Mouse (Mus musculus): Measurements from ENCODE around the gene Gm20388. TPM values are rescaled to one million over a fixed set of nuclear protein-coding genes. Genes with fewer than 3 reads are reported as not detected.

The Gm20388 gene
- polyA plus RNA-seq, 1 experiment from 2014 or later, result 3.6 TPM

GRCm38 (mm10) chr8:121001951-121002350 lies 1091.3 kb downstream of the Gm20388 start:
- H3K9me3 ChIP-seq, result peaks cover 8% of the 10 kb centered on the region; the same call in 1 of the 2 replicates
- H3K4me1 ChIP-seq, result peaks cover 20% of the 10 kb centered on the region
- DNase-seq (ENCODE audit: low spot score), result no peak
- WGBS, result 76% methylated on average over 12 of the region's 12 CpGs
- H3K36me3 ChIP-seq (replicated peaks), result no peaks in the 10 kb centered on the region
- peaks cover 25% of the 10 kb centered on the region for H3K27me3 ChIP-seq (replicated peaks; ENCODE audit: low read depth, poor library complexity, severe bottlenecking)
- H3K27ac ChIP-seq (replicated peaks), result no peak overlapping the region
- no peak overlapping the region for H3K4me3 ChIP-seq

- peaks cover 16% of the 10 kb centered on the region for H3K27me3 ChIP-seq (replicated peaks; ENCODE audit: low read depth, poor library complexity, severe bottlenecking)
- WGBS, result 58% methylated on average over 17 of the region's 17 CpGs
- peaks cover 20% of the 10 kb centered on the region for H3K4me1 ChIP-seq
- no peak for DNase-seq (ENCODE audit: low spot score)
- H3K9me3 ChIP-seq, result peaks cover 8% of the 10 kb centered on the region; the same call in 1 of the 2 replicates
- no peak overlapping the region for H3K4me3 ChIP-seq
- H3K36me3 ChIP-seq (replicated peaks), result no peaks in the 10 kb centered on the region
- 0 out of 2 replicates have a peak overlapping the region, but pooled peaks have one; percentile 25 for H3K27ac ChIP-seq (replicated peaks)
Measured at GRCm38 (mm10) chr8:121002871-121003539, 1092.4 kb downstream of the Gm20388 start.

- Histone ChIP-seq H3K27me3 (replicated peaks; ENCODE audit: low read depth, poor library complexity, severe bottlenecking) (peaks cover 18% of the 10 kb centered on the region), H3K36me3 (replicated peaks) (no peaks in the 10 kb centered on the region), H3K27ac (replicated peaks) (no peak overlapping the region), H3K4me3 (no peak overlapping the region), H3K4me1 (peaks cover 20% of the 10 kb centered on the region), H3K9me3 (peaks cover 8% of the 10 kb centered on the region; the same call in 1 of the 2 replicates)
- no peak for DNase-seq (ENCODE audit: low spot score)
- WGBS, result 60% methylated on average over 2 of the region's 2 CpGs
Measured at GRCm38 (mm10) chr8:121003639-121004038, 1093.0 kb downstream of the Gm20388 start.

GRCm38 (mm10) chr8:121013318-121013717 lies 1102.7 kb downstream of the Gm20388 start:
- no peaks in the 10 kb centered on the region for H3K9me3 ChIP-seq
- no peak overlapping the region for H3K27ac ChIP-seq (replicated peaks)
- DNase-seq (ENCODE audit: low spot score), result no peak
- H3K4me1 ChIP-seq, result peaks cover 32% of the 10 kb centered on the region
- H3K36me3 ChIP-seq (replicated peaks), result no peaks in the 10 kb centered on the region
- H3K27me3 ChIP-seq (replicated peaks; ENCODE audit: low read depth, poor library complexity, severe bottlenecking), result peaks cover 89% of the 10 kb centered on the region
- 41% methylated on average over 6 of the region's 6 CpGs for WGBS
- no peak overlapping the region for H3K4me3 ChIP-seq

GRCm38 (mm10) chr8:121016621-121017020 lies 1106.0 kb downstream of the Gm20388 start:
- Histone ChIP-seq H3K4me3 (no peak overlapping the region), H3K36me3 (replicated peaks) (no peaks in the 10 kb centered on the region), H3K27me3 (replicated peaks; ENCODE audit: low read depth, poor library complexity, severe bottlenecking) (peaks cover 88% of the 10 kb centered on the region), H3K9me3 (peaks cover 4% of the 10 kb centered on the region; the same call in 1 of the 2 replicates), H3K4me1 (peaks cover 50% of the 10 kb centered on the region), H3K27ac (replicated peaks) (no peak overlapping the region)
- DNase-seq (ENCODE audit: low spot score), result no peak
- 89% methylated on average over 17 of the region's 17 CpGs for WGBS

GRCm38 (mm10) chr8:121018236-121018635 lies 1107.6 kb downstream of the Gm20388 start:
- DNase-seq (ENCODE audit: low spot score), result no peak
- 87% methylated on average over 10 of the region's 10 CpGs for WGBS
- no peak overlapping the region for H3K4me3 ChIP-seq

GRCm38 (mm10) chr8:121021488-121021887 lies 1110.8 kb downstream of the Gm20388 start:
- Histone ChIP-seq H3K9me3 (peaks cover 4% of the 10 kb centered on the region; the same call in 1 of the 2 replicates), H3K4me3 (no peak overlapping the region), H3K36me3 (replicated peaks) (no peaks in the 10 kb centered on the region), H3K4me1 (peaks cover 45% of the 10 kb centered on the region), H3K27ac (replicated peaks) (no peak overlapping the region), H3K27me3 (replicated peaks; ENCODE audit: low read depth, poor library complexity, severe bottlenecking) (peaks cover 95% of the 10 kb centered on the region)
- no peak for DNase-seq (ENCODE audit: low spot score)
- 58% methylated on average over 12 of the region's 12 CpGs for WGBS

More at GRCm38 (mm10) chr8:121018236-121018635, 1107.6 kb downstream of the Gm20388 start:
- Histone ChIP-seq H3K27ac (replicated peaks) (no peak overlapping the region), H3K4me1 (peaks cover 47% of the 10 kb centered on the region), H3K9me3 (peaks cover 4% of the 10 kb centered on the region; the same call in 1 of the 2 replicates), H3K27me3 (replicated peaks; ENCODE audit: low read depth, poor library complexity, severe bottlenecking) (peaks cover 88% of the 10 kb centered on the region), H3K36me3 (replicated peaks) (no peaks in the 10 kb centered on the region)

GRCm38 (mm10) chr8:121023003-121023402 lies 1112.4 kb downstream of the Gm20388 start:
- Histone ChIP-seq H3K9me3 (peaks cover 4% of the 10 kb centered on the region; the same call in 1 of the 2 replicates), H3K4me1 (peaks cover 41% of the 10 kb centered on the region), H3K27ac (replicated peaks) (no peak overlapping the region), H3K36me3 (replicated peaks) (no peaks in the 10 kb centered on the region), H3K4me3 (no peak overlapping the region), H3K27me3 (replicated peaks; ENCODE audit: low read depth, poor library complexity, severe bottlenecking) (peaks cover 95% of the 10 kb centered on the region)
- DNase-seq (ENCODE audit: low spot score), result no peak
- 92% methylated on average over 4 of the region's 4 CpGs for WGBS

- no peak overlapping the region for H3K27ac ChIP-seq (replicated peaks)
- no peaks in the 10 kb centered on the region for H3K36me3 ChIP-seq (replicated peaks)
- WGBS, result 72% methylated on average over 18 of the region's 18 CpGs
- H3K4me1 ChIP-seq, result peaks cover 38% of the 10 kb centered on the region
- H3K27me3 ChIP-seq (replicated peaks; ENCODE audit: low read depth, poor library complexity, severe bottlenecking), result peaks cover 88% of the 10 kb centered on the region
- H3K9me3 ChIP-seq, result peaks cover 4% of the 10 kb centered on the region; the same call in 1 of the 2 replicates
- no peak overlapping the region for H3K4me3 ChIP-seq
- DNase-seq (ENCODE audit: low spot score), result no peak
Measured at GRCm38 (mm10) chr8:121023736-121024135, 1113.1 kb downstream of the Gm20388 start.

GRCm38 (mm10) chr8:121025486-121025885 lies 1114.8 kb downstream of the Gm20388 start:
- H3K27ac ChIP-seq (replicated peaks), result no peak overlapping the region
- no peak overlapping the region for H3K4me3 ChIP-seq
- H3K27me3 ChIP-seq (replicated peaks; ENCODE audit: low read depth, poor library complexity, severe bottlenecking), result peaks cover 90% of the 10 kb centered on the region
- H3K36me3 ChIP-seq (replicated peaks), result no peaks in the 10 kb centered on the region
- no peak for DNase-seq (ENCODE audit: low spot score)
- peaks cover 36% of the 10 kb centered on the region for H3K4me1 ChIP-seq
- WGBS, result 77% methylated on average over 5 of the region's 5 CpGs
- H3K9me3 ChIP-seq, result no peaks in the 10 kb centered on the region

- Histone ChIP-seq H3K27me3 (replicated peaks; ENCODE audit: low read depth, poor library complexity, severe bottlenecking) (peaks cover 90% of the 10 kb centered on the region), H3K4me1 (peaks cover 23% of the 10 kb centered on the region), H3K36me3 (replicated peaks) (no peaks in the 10 kb centered on the region), H3K9me3 (no peaks in the 10 kb centered on the region), H3K4me3 (no peak overlapping the region), H3K27ac (replicated peaks) (no peak overlapping the region)
- 48% methylated on average over 13 of the region's 13 CpGs for WGBS
- no peak for DNase-seq (ENCODE audit: low spot score)
Measured at GRCm38 (mm10) chr8:121027787-121028186, 1117.1 kb downstream of the Gm20388 start.

- H3K4me1 ChIP-seq, result peaks cover 25% of the 10 kb centered on the region
- H3K27ac ChIP-seq (replicated peaks), result no peak overlapping the region
- 87% methylated on average over 6 of the region's 6 CpGs for WGBS
- H3K36me3 ChIP-seq (replicated peaks), result no peaks in the 10 kb centered on the region
- DNase-seq (ENCODE audit: low spot score), result no peak
- no peak overlapping the region for H3K4me3 ChIP-seq
- peaks cover 82% of the 10 kb centered on the region for H3K27me3 ChIP-seq (replicated peaks; ENCODE audit: low read depth, poor library complexity, severe bottlenecking)
- H3K9me3 ChIP-seq, result no peaks in the 10 kb centered on the region
Measured at GRCm38 (mm10) chr8:121029076-121029475, 1118.4 kb downstream of the Gm20388 start.

- H3K36me3 ChIP-seq (replicated peaks), result no peaks in the 10 kb centered on the region
- H3K27ac ChIP-seq (replicated peaks), result no peak overlapping the region
- H3K27me3 ChIP-seq (replicated peaks; ENCODE audit: low read depth, poor library complexity, severe bottlenecking), result peaks cover 84% of the 10 kb centered on the region
- DNase-seq (ENCODE audit: low spot score), result no peak
- H3K4me1 ChIP-seq, result peaks cover 25% of the 10 kb centered on the region
- WGBS, result 78% methylated on average over 10 of the region's 10 CpGs
- H3K9me3 ChIP-seq, result no peaks in the 10 kb centered on the region
- H3K4me3 ChIP-seq, result no peak overlapping the region
Measured at GRCm38 (mm10) chr8:121030496-121031040, 1119.9 kb downstream of the Gm20388 start.

All from embryonic facial prominence, embryonic 10.5 days (tissue).